Mouse (Mus musculus): ENCODE measurements at regions not wholly inside any gene's neighbourhood (a gene's known extent, or its start where the extent isn't known, plus 50 kb on each side); places are given as distances from the start of the nearest gene placed in this dataset.

- no peak for TF ChIP-seq CTCF (IDR thresholded peaks at IDR 0.05 in 2 of 3, conservative IDR thresholded peaks at IDR 0.05 in 1 of 3; ENCODE audit: control insufficient read depth in 1 of 3, insufficient read depth in 1 of 3, low read depth in 2 of 3, low read length in 3 of 3, poor library complexity in 1 of 3, severe bottlenecking in 1 of 3)
- TF ChIP-seq POLR2A (IDR thresholded peaks at IDR 0.05; ENCODE audit: control insufficient read depth in 1 of 2, insufficient read depth in 1 of 2, low read depth in 1 of 2, low read length in 2 of 2, poor library complexity in 1 of 2) = no peak
- no peak for TF ChIP-seq MAZ (IDR thresholded peaks at IDR 0.05; ENCODE audit: low read depth, low read length)
- TF ChIP-seq E2F4 (IDR thresholded peaks at IDR 0.05; ENCODE audit: borderline replicate concordance, low read depth, low read length) = no peak
- no peak for TF ChIP-seq MXI1 (IDR thresholded peaks at IDR 0.05; ENCODE audit: low read depth, low read length)
- no peak for TF ChIP-seq UBTF (IDR thresholded peaks at IDR 0.05; ENCODE audit: borderline replicate concordance, insufficient read depth, low read depth, low read length)
- TF ChIP-seq EP300 (IDR thresholded peaks at IDR 0.05; ENCODE audit: low read depth in 1 of 2, low read length in 2 of 2) = no peak
- TF ChIP-seq MAX (IDR thresholded peaks at IDR 0.05; ENCODE audit: low read length) = no peak
- TF ChIP-seq ZC3H11A (IDR thresholded peaks at IDR 0.05; ENCODE audit: low read depth, low read length) = no peak
- TF ChIP-seq ELF1 (IDR thresholded peaks at IDR 0.05; ENCODE audit: low read depth, low read length) = no peak
- no peak for TF ChIP-seq NRF1 (IDR thresholded peaks at IDR 0.05; ENCODE audit: insufficient read depth, low read depth, low read length, poor library complexity, severe bottlenecking)
- TF ChIP-seq CHD2 (IDR thresholded peaks at IDR 0.05; ENCODE audit: low read length) = no peak
- TF ChIP-seq RAD21 (IDR thresholded peaks at IDR 0.05; ENCODE audit: low read depth, low read length) = no peak
- no peak for TF ChIP-seq GATA1 (IDR thresholded peaks at IDR 0.05; ENCODE audit: low read depth, low read length)
These were observed 129.9 kb downstream of the Emx2 start for GRCm38 (mm10) chr19:59588068-59588522.
